Mouse (Mus musculus) ES-Bruce4 (cell line): ENCODE results near the gene Lpp. TPM values are rescaled to one million over a fixed set of nuclear protein-coding genes. Genes with fewer than 3 reads are reported as not detected.
A peak's percentile ranks its signal among the peaks of the same experiment; 100 is the strongest.

Experiments used
- H3K27ac ChIP-seq: 2 replicates; pipeline ENCODE4 v1.5.1; 2012; ENCODE audit warnings: low read length, inconsistent platforms; ENCODE audit not compliant: insufficient read depth
- H3K27me3 ChIP-seq: 2 replicates; pipeline ENCODE4 v1.6.1; 2012; ENCODE audit warnings: mild to moderate bottlenecking, low read length, inconsistent platforms; ENCODE audit not compliant: control insufficient read depth, poor library complexity, insufficient read depth, severe bottlenecking
- H3K36me3 ChIP-seq: 2 replicates; pipeline ENCODE4 v1.6.1; 2012; ENCODE audit warnings: inconsistent platforms, mild to moderate bottlenecking, low read length, moderate library complexity; ENCODE audit not compliant: control insufficient read depth, poor library complexity, insufficient read depth, severe bottlenecking
- H3K4me1 ChIP-seq: one replicate; pipeline ENCODE4 v1.8.1; 2011; ENCODE audit warnings: low read length; ENCODE audit not compliant: control insufficient read depth, insufficient read depth
- H3K4me3 ChIP-seq: 2 replicates; pipeline ENCODE4 v1.5.1; 2011; ENCODE audit warnings: low read depth, mild to moderate bottlenecking, low read length
- H3K9ac ChIP-seq: 2 replicates; pipeline ENCODE4 v1.6.1; 2012; ENCODE audit warnings: low read depth, mild to moderate bottlenecking, inconsistent platforms; ENCODE audit not compliant: poor library complexity, severe bottlenecking
- H3K9me3 ChIP-seq: replicated peaks from 2 replicates; pipeline ENCODE4 v1.6.1; 2012; ENCODE audit warnings: mild to moderate bottlenecking, low read length, inconsistent platforms; ENCODE audit not compliant: control insufficient read depth, poor library complexity, insufficient read depth, severe bottlenecking
- CTCF ChIP-seq: IDR thresholded peaks from one replicate; pipeline ENCODE4 v1.8.1; 2011; ENCODE audit warnings: low read depth, low read length
- EP300 ChIP-seq: IDR thresholded peaks from 2 replicates; pipeline ENCODE4 v1.6.1; 2011; ENCODE audit warnings: low read depth, low read length; ENCODE audit not compliant: insufficient read depth
- POLR2A ChIP-seq: IDR thresholded peaks from one replicate; pipeline ENCODE4 v1.8.1; 2011; ENCODE audit warnings: low read length; ENCODE audit not compliant: insufficient read depth
- polyA plus RNA-seq: library from polyadenylated mRNA; stranded (reverse); fragments of >200 nt; gene quantifications from 2 replicates; pipeline ENCODE4 v1.2.4, GENCODE M21; 2011; ENCODE audit warnings: low read depth; ENCODE audit not compliant: missing spikeins, insufficient read depth, insufficient read length

Lpp gene
- polyA plus RNA-seq, 1 experiment = 48.5 TPM

- Histone ChIP-seq H3K27me3 (no peaks in the 10 kb centered on the region), H3K9ac (no peak overlapping the region), H3K27ac (no peak overlapping the region), H3K9me3 (no peaks in the 10 kb centered on the region), H3K36me3 (no peaks in the 10 kb centered on the region), H3K4me3 (no peak overlapping the region), H3K4me1 (no peaks in the 10 kb centered on the region)
- TF ChIP-seq EP300 (no peak), POLR2A (no peak), CTCF (no peak)
Observed at GRCm38 (mm10) chr16:24859509-24860140, 466.3 kb downstream of the Lpp start.

GRCm38 (mm10) chr16:24860445-24860844 is 467.1 kb downstream of the Lpp start:
- H3K9ac ChIP-seq = no peak overlapping the region
- H3K4me1 ChIP-seq = no peaks in the 10 kb centered on the region
- H3K9me3 ChIP-seq = no peaks in the 10 kb centered on the region
- H3K27ac ChIP-seq = no peak overlapping the region
- H3K27me3 ChIP-seq = no peaks in the 10 kb centered on the region
- no peaks in the 10 kb centered on the region for H3K36me3 ChIP-seq
- TF ChIP-seq POLR2A = no peak
- TF ChIP-seq CTCF = no peak
- TF ChIP-seq EP300 = no peak
- no peak overlapping the region for H3K4me3 ChIP-seq

GRCm38 (mm10) chr16:24861374-24861773 is 468.1 kb downstream of the Lpp start:
- Histone ChIP-seq H3K9me3 (no peaks in the 10 kb centered on the region), H3K27ac (no peak overlapping the region), H3K4me3 (no peak overlapping the region), H3K36me3 (no peaks in the 10 kb centered on the region), H3K9ac (no peak overlapping the region), H3K27me3 (no peaks in the 10 kb centered on the region), H3K4me1 (no peaks in the 10 kb centered on the region)
- TF ChIP-seq CTCF = no peak
- TF ChIP-seq POLR2A = no peak
- no peak for TF ChIP-seq EP300

- Histone ChIP-seq H3K27me3 (no peaks in the 10 kb centered on the region), H3K4me1 (peaks cover 2% of the 10 kb centered on the region), H3K4me3 (no peak overlapping the region), H3K36me3 (no peaks in the 10 kb centered on the region), H3K9me3 (0 out of 2 replicates have a peak, but pooled peaks cover 4% of the 10 kb centered on the region), H3K9ac (no peak overlapping the region), H3K27ac (no peak overlapping the region)
- TF ChIP-seq POLR2A = no peak
- TF ChIP-seq EP300 = no peak
- TF ChIP-seq CTCF = no peak
Observed at GRCm38 (mm10) chr16:24874235-24874634, 480.9 kb downstream of the Lpp start.

- Histone ChIP-seq H3K27me3 (no peaks in the 10 kb centered on the region), H3K9me3 (0 out of 2 replicates have a peak, but pooled peaks cover 3% of the 10 kb centered on the region), H3K9ac (no peak overlapping the region), H3K4me3 (no peak overlapping the region), H3K36me3 (no peaks in the 10 kb centered on the region), H3K27ac (no peak overlapping the region), H3K4me1 (peaks cover 2% of the 10 kb centered on the region)
- TF ChIP-seq CTCF (no peak), EP300 (0 out of 2 replicates have a peak, but pooled peaks have one; percentile 19)
Observed at GRCm38 (mm10) chr16:24875661-24876060, 482.4 kb downstream of the Lpp start.

GRCm38 (mm10) chr16:24878977-24879376 is 485.7 kb downstream of the Lpp start:
- Histone ChIP-seq H3K9ac (no peak overlapping the region), H3K9me3 (no peaks in the 10 kb centered on the region), H3K27ac (no peak overlapping the region), H3K36me3 (no peaks in the 10 kb centered on the region), H3K27me3 (no peaks in the 10 kb centered on the region), H3K4me1 (peaks cover 2% of the 10 kb centered on the region), H3K4me3 (no peak overlapping the region)
- TF ChIP-seq POLR2A = no peak
- no peak for TF ChIP-seq EP300
- no peak for TF ChIP-seq CTCF
